Mouse (Mus musculus): ENCODE measurements around the gene Cpd.
A peak's percentile ranks its signal among the peaks of the same experiment; 100 is the strongest.

The Cpd gene

DNA sequence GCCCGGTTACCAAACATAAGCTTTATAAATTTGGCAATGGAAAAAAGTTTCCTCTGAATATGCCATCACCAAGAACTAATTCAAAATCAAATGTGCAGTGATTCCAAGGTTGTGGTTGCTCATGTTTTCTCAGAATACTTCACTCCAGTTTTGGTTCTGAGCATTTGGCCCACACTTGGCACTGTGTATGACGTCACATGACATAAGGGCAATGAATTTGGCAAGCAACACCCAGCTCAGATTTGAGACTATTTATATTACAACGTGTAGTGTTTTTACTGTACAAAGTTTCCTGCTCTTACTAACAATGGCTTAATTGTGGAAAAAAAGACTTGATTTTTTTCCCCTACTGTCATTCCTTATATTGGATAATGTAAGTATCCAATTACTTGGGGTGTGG is 73.0 kb downstream of the Cpd start:
- no peak for DNase-seq

DNA sequence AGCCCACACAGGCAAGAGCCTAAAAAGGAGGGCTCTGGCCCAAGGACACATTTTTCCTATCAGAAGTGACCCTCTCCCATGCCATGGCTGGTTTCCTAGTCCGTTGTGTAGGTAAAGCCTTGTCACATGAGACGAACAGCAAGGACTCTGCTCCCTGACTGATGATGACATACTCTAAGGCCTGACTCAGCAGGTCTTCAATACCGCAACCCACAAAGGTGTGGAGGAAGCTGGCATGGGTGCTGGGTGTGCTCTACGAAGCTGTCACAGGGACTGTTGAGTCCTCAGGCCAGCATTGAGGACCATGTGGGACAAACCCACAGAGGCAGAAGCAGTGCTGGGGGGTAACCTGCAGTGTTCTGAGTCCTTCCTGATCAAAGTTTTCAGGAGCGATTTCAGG is 76.3 kb downstream of the Cpd start:
- no peak for DNase-seq

GRCm38 (mm10) chr11:76763741-76764122 is 83.1 kb downstream of the Cpd start:
- DNase-seq: no peak

DNA sequence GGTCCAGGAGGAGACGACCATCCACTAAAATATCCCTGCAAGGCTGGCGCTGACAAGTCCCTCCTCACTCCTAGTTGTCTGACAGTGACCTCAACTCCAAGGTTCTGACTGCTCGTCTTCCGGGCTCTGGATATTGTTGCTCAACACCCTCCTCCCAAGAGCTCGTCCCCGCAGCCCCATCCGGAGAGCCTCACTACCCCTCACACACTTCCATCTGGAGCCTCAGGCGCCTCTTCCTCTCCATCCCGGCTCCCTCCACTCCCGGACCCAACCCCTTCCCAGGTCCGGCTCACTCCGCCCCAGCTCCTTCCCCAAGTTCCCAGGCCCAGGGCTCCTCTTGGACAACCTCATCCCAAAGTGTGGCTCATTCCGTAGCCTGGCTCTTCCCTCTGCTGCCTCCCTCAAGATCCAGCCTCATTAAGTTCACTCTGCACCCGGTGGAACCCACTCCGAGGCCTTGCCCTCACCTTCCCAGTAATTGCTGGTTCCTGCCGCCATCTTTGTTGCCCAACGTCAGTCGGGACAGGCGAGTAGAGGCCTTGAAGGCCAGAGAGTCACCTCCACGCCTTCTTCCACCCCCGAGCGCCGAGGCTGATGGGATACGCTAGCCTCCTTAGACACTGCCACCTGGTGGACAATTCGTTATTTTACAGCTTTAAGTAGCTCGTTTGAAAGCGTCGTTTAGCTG is 83.6 kb downstream of the Cpd start, which contains the start of gene Gosr1:
Gene Gosr1, minus strand, starts transcription at position 527 of the 688 bp plus-strand sequence.
- peak; percentile 92 for DNase-seq

GRCm38 (mm10) chr11:76752276-76752675 is 94.5 kb downstream of the Cpd start:
- DNase-seq: no peak

- DNase-seq: no peak
Measured at GRCm38 (mm10) chr11:76748819-76749218, 98.0 kb downstream of the Cpd start.

GRCm38 (mm10) chr11:76745921-76746320 is 100.9 kb downstream of the Cpd start:
- DNase-seq: no peak

- peak; percentile 44 for DNase-seq
Measured at GRCm38 (mm10) chr11:76744550-76744949, 102.3 kb downstream of the Cpd start.

DNA sequence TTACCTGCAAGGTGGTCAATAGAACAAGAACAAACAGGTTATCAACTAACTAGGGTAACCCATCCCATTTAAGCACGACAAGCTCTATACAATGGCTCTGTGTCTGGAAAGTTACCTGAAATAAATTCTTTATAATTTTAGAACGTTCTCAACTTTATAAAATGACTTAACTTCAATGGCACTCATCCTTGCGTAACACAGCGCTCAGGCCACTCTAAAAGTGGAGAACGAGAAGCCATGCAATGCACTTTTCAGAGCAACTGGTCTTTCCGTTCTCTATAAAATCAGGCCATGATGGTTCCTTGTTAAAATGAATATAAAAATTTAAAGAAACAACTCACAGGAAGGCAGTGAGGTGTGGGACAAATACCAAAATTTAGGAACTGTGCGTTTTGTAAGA is 104.3 kb downstream of the Cpd start:
- DNase-seq: no peak

GRCm38 (mm10) chr11:76739125-76739524 is 107.7 kb downstream of the Cpd start:
- DNase-seq: no peak

DNA sequence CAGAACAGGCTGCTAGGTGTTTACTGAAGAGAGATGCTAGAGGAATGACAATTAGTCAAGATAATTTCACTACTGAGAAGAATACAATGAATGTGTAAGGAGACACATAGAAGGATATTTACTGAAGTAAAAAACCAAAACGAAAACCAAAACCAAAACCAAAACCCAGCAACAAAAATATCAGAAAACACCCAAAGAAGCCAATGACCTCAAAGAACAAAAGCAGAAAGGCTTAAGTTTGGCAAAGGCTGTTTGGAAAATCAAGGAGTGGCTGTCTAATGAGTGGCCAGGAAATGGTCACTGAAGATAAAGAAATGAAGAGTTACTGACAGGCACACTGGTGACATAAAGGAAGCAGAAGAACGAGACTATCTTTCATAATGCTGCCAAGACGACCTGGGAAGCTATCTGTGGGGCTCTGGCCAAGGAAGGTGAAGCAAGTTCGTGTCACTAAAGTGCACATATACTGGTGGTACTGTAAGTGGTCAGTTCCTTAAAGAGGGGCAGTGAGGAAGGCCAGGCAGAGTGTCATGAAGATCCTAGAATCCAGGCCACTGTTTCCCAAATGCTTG is 111.0 kb downstream of the Cpd start:
- no peak for DNase-seq

DNA sequence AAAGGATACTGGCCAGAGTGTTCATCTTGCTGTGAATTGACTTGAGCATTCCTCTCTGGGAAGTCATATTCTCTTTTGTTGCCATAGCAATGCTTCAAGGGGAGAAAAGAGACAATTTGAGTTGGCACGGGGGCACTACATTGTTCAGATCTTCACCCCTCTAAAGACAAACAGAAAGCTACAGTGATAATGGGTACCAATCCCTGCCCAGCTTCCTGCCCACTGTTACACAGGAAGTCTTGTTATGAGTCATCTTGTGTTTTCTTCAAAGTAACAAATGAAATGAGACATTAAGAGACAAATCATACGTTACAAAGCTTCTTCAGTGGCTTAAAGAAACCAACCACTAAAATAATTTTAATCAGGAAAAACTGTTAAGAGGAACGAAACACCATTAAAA is 112.3 kb downstream of the Cpd start:
- no peak for DNase-seq

DNA sequence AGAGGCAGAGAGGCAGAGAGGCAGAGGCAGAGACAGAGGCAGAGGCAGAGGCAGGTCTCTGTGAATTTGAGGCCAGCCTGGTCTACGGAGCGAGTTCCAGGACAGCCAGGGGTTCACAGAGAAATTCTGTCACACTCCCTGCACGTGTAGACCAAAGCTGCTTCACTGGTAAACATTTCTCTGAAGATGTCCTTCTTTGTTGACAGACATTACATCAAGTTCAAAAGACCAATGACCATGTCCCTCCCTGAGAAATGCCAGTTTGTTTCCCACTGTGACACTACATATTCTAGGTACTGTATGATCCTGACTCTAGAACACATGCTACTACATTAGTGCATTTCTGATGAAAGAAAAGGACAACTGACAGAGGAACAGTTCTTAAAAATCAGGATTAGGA is 116.2 kb downstream of the Cpd start:
- no peak for DNase-seq
